Mouse (Mus musculus): ENCODE measurements around the gene Vmn1r59.
"Not testable (repeated sequence)": the region's sequence is repeated elsewhere in the genome, so short reads cannot be mapped to it uniquely, and the experiment has no call there.

Gene Vmn1r59

DNA sequence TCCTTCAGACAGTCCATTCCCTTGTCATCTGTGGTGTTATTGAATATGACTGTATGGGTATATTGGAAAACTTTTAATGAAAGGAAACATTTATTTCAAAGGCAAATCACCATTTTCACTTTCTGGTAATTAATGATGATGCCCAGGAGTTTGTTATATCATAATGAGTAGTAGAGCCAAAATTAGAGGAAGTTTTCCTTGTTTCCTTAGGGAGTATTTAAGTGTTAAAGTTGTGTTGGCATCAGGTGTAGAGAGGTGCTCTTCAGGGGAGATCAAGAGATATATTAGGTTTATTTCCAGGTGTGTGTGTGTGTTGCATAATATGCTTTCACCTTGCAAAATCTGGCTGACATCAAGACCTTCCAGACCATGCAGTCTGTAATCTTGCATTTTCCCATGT, at the start of gene Vmn1r59:
Gene Vmn1r59 (minus strand): TSS at position 101 of the 400 bp plus-strand sequence.
- DNase-seq = no peak

DNA sequence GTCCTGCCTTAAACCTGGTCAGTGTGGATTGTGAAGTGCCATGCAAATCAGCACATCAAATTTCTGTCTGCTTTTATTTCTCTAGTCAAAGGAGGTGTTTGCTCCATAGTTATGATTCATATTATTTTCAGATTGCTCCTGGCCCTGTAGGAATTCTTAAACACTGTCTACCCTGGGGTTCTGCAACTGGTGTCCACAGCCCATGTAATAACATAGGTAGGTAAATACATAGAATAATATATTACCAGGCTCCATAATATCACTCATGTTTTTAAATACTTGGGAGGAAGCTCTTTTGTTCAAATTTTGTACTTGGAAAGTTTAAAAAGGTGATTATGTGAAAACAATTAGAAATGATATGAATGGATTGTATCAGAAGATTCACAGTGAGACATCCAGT, 37.3 kb upstream of the Vmn1r59 start, which contains the start of gene Vmn2r28:
Gene Vmn2r28 (minus strand): TSS at position 101 of the 400 bp plus-strand sequence.
- not testable (repeated sequence) for DNase-seq

DNA sequence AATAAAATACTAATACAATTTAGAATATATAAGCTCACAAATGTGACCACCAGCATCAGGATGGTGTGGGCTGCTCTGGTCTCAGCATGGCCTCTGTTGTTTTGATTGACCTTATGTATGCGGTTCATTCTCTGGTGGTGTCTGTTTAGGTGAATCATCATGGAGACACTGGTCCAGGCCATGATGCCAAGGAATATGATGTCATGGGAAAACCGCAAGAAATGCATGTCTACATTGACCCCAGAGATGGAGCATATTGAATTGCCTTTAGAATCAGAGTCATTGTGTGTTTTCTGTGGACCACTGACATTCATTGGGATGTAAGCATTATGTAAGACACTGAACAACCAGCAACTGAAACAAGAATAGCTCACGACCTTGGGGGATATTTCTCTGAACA, 2.6 kb downstream of the Vmn1r59 start:
- DNase-seq = not testable (repeated sequence)

- DNase-seq = no peak
These were observed 7.9 kb downstream of the Vmn1r59 start for GRCm38 (mm10) chr7:5448627-5449026.

DNA sequence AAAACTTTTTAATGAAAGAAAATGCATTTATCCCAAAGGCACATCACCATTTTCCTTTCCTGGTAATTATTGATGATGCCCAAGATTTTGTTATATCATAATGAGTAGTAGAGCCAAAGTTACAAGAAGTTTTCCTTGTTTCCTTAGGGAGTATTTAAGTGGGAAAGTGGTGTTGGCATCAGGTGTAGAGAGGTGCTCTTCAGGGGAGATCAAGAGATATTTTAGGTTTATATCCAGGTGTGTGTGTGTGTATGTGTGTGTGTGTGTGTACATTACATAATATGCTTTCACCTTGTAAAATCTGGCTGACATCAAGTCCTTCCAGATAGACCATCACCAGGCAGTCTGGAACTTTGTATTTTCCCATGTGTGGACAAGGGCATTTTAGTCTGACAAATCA, 43.3 kb downstream of the Vmn1r59 start, which contains the start of gene Vmn1r58:
Gene Vmn1r58 (minus strand): TSS at position 101 of the 400 bp plus-strand sequence.
- not testable (repeated sequence) for DNase-seq

DNA sequence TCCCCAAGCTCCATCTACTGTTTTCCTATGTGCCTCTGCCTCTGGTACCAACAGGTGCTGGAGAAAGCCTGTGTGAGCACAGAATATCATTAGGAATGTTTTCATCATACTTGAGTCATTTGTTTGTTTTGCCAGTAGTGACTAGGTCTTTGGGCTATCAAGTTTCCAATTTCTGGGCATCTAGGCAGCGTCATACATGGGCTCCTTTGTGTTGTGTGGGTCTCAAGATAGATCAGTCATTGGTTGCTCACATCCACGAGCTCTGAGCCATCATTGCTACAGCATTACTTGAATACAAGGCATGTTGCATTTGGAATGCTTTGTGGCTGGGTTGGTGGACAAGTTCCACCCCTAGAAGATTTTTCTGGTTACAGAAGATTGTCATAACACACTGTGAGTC, 50.4 kb downstream of the Vmn1r59 start:
- DNase-seq = no peak

All from kidney, postnatal 14 days (tissue).